Mouse (Mus musculus): ENCODE data around the gene Hipk2.

Gene Hipk2

DNA sequence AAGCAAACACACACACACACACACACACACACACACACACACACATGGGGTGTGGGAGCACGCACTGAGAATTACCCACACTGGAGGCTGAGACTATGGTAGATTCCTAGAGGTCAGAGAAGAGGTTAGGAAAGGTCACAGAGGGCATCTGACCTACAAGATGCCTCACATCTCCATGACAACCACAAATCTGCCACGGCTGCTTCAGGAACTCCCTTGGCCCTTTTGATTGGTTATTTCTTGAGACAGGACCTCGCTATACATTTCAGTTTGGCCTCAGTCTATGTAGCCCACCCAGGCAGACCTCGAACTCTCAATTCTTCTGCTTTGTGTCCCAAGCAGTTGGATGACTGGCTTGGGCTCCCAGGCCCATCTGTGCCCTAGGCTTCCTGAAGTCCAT is 214.3 kb downstream of the Hipk2 start:
- DNase-seq (ENCODE audit: extremely low spot score, low spot score), result no peak

DNA sequence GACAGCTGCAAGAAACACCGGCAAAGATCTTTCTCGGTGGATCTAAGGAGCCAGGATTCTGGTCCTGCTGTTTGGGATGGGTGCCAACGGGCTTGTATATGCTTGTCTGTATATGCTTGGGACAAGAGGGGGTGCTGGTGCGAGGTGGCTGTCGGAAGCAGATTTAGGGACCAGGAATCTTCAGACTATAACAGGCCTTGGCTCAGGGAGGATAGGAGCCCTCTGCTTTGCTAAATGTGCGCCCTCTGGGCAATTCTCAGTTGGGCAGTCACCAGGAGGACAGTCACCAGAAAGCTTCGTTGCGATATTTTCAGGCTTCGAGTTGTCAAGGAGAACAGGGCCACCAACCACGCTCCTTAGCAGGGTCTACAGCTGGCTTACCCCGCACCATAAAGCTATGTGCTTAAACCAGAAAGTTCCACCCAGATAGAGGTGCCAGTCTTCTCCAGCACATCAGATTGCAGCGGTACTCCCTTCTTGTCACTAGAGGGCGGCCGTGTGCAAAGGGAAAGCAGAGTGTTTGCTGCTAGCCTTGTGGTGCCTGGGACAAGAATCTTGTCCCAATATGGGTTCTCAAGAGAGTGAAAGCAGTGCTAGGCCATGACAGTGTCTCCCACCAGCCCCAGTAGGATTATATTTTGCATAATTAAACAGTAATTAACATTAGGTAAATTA is 225.6 kb downstream of the Hipk2 start:
- DNase-seq (ENCODE audit: extremely low spot score, low spot score), result peak; percentile 66

- no peak for DNase-seq (ENCODE audit: extremely low spot score, low spot score)
Observed at GRCm38 (mm10) chr6:38649545-38649944, 226.4 kb downstream of the Hipk2 start.
